Mouse (Mus musculus): ENCODE results near the gene AC170998.1.

AC170998.1 gene

DNA sequence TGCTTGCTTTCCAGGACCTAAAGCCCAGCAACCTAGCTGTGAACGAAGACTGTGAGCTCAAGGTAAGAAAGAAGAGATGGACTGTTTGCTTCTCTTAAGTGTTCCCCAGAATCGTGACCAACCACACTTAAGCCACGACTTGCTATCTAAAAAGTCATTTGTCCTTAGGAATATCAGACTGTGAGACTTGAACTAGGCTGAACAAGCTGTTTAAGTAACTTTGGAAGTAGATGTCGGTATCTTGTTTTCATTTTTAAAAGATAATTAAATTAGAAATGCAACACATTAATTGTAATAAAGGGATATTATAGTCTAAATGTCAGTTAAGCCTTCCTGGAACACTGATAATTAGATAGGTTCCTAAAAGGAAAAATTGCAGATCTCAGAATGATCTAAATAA is at the start of gene AC170998.1:
TSS of gene AC170998.1 (plus strand) at position 301 of the 400 bp plus-strand sequence.
- no peak for DNase-seq (ENCODE audit: low read depth, low spot score)

DNA sequence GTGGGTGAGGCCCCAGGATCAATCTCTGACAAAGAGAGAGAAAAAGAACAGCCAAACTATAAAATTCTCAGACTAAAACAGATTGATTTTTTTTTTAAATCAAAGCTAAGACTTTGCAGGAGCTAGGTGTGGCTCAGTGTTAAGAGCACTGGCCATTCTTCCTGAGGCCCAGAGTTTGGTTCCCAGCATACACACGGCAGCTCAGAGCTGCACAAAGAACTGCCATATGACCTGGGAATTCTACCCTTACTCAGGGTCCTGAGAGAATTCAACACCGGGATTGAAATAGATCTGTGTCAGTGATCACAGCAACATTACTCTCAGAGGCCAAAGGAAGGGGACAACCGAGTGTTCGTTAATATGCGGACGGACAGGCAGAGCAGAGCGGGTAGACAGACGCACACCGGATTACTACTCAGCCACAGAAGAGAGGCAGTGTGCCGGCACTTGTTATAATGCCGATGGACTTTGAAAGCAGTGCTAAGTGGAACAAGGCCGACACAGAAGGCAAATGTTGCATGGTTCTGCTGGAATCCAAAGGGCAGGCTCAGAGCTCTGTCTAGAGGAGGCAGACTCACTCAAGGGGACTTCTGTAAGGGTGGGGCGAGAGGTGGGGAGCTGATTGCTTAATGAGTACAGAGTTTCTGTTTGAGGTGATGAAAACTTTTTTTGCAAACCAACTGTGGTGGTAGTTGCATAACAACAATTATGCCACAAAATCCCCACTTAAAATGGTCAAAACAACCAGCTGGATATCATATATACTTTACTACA is 43.4 kb upstream of the AC170998.1 start:
- no peak for DNase-seq (ENCODE audit: low read depth, low spot score)

DNA sequence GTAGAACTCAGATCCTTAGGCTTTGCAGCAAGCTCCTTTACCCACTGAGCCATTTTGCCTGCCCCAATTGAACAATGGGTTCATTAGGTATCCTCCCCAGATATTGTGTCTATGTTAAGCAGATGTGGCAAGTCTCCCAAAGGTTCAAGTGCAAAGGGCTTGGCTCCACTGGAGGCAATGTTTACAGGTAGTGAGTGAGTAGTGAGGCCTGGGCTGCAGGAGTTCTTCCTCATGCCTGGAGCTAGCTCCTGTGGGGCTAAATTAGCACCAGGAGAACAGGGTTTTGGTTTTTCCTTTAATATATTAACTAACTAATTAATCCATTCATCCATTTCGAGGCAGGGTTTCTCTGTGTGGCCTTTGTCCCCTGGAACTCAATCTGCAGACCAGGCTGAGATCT is 42.3 kb upstream of the AC170998.1 start:
- DNase-seq (ENCODE audit: low read depth, low spot score): no peak

DNA sequence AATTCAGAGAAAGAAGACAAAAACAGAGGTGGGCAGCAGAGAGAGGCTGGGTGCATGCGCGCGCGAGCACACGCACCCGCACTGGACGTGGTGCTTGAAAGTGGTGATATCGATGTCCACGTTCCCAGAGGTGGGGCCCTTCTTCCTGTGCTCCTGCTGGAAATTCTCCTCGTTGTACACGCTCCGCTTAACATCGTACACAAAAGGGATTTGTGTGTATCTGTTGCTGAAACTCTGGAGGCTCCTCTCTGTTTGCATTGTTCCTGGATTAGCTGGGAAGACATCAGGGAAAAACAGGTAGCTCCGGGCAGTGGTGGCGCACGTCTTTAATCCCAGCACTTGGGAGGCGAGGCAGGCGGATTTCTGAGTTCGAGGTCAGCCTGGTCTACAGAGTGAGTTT is 41.3 kb upstream of the AC170998.1 start:
- DNase-seq (ENCODE audit: low read depth, low spot score): no peak

DNA sequence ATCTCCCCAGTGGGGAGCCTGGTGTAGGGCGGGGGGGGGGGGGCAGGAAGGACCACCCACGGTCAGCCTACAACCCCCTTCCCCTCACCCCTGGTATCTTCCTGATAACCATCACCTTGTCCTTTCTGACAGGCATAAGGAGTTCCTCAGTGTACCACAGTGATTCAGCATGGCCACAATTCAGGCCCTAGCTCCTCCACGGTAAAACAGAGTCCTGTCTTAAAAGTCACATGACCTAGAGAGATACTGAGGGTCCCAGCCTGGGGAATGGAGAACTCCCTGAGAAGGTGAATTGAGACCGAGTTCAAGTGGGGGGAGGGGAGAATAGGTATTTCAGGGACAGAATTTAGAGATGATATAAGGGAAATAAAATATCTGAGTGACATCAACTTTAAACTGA is 38.5 kb upstream of the AC170998.1 start:
- DNase-seq (ENCODE audit: low read depth, low spot score): no peak

DNA sequence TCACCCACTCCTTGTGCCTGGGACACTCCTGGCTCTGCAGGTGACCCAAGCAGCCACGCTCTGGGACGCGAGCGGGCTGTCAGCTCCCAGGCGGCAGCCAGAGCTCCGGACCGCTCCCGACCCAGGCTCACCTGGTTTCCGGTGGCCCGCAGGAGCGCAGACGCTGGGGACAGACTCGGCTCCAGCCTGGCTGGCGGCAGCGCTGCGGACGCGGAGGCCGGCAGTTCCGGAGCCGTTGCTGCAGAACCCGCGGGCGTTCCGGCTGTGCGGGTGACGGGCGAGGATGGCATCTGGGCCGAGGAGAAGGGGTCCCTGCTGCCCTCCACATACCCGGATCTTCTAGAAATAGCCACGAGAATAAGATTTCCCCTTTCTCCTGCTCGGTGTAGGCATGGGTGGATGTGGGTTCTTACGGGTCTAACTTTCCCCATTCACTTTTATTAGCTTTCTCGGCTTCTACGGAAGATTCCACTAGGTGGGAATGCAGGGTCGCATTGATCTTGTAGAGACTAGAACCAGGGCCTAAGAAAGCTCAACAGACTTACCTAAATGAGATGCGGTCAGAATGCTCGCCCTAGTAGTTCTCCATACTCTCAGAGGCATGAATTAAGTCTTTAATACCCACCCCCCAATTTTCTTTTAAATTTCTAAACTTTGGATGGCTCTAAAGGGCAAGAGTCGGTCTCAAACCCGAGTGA is 36.1 kb upstream of the AC170998.1 start, which contains the start of gene Slc26a8:
TSS of gene Slc26a8 (minus strand) at position 648 of the 698 bp plus-strand sequence.
- DNase-seq (ENCODE audit: low read depth, low spot score): peak; percentile 41

DNA sequence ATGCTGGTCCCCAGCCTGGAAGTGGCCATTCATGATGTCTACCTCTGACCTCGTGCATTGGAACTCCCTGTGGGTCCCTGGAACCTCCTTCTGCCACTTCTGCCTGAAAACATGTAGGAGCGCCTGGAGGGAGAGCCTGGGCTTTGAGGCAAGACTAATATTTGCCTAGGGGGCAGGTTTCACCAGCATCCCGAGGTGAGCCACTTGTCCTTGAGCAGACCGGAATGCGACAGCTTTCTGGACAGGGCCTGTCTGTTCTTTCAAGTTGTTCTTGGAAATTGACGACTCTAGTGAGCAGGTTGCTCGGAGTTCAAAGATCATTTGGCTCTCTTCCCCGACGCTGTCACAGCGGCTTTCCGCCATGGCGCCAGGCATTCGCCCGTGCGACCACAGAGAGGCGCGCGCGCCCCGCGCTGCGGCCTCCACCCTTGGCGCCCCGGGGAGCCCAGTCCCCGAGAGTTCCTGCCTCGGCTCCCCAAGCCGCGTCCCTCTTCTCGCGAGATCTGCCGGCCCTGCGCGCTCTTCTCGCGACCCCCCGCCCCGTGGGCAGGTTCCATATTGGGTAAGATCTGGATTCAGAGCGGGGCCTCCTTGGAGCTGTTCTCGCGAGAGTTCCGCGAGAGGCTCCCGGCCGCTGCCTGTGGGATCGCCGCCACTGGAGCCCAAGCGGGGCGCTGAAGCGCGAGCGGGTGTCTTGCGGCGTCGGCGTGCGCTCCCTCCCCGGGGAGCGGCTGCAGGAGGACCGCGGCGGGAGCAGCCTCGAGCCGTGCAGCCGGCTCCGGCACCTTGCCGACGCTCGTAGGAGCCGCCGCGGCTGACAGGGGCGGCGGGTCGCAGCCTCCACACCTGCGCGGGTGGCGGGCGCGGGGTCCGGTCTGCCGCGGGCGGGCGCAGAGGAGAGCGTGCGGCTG is 34.9 kb upstream of the AC170998.1 start, which contains the start of gene Mapk14:
TSS of gene Mapk14 (plus strand) at position 554 of the 911 bp plus-strand sequence.
- peak; percentile 100 for DNase-seq (ENCODE audit: low read depth, low spot score)

DNA sequence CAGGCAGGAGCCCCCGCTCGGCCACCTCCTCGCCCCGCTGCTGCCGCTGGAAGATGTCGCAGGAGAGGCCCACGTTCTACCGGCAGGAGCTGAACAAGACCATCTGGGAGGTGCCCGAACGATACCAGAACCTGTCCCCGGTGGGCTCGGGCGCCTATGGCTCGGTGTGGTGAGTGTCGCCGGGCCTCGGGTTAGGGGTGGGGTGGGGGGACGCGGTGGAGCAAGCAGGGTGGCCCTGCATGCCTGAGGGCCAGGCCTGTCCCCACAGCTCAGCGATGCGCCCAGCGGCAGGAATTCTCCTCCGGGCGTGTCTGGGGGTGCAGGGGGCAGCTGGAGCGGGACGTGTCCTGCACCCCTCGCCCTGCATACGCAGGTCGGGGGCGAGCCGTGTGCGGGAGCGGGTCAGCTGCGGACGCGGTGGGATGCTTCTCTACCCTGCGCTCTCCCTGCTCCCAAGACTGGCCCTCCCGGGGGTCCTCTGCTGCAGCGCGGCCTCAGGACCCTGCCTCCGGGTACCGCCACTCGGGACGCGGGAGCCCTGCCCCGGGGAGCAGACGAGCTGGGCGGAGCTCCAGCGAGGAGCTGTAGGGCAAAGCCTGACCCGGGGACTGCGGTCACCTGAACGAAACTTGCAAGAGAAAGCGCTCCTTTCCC is 34.1 kb upstream of the AC170998.1 start:
- DNase-seq (ENCODE audit: low read depth, low spot score): peak; percentile 64

DNA sequence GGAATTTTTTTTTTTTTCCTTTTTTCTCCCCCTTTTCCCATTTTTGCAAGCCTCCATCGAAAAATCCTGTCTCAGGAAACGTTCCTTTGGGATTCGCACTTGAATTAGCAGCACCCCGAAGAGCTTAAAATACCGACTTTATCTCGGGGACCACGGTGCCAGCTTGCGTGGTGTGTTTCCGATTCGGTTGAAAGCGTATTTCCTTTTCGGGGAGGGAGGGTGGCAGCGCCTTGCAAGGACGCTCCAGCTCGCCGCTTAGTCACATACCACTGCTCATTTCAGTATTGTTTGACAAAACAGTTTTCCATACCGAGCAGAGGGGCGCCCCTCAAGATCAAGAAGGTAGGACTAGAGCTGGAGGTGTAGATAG is 33.6 kb upstream of the AC170998.1 start:
- DNase-seq (ENCODE audit: low read depth, low spot score): peak; percentile 83

DNA sequence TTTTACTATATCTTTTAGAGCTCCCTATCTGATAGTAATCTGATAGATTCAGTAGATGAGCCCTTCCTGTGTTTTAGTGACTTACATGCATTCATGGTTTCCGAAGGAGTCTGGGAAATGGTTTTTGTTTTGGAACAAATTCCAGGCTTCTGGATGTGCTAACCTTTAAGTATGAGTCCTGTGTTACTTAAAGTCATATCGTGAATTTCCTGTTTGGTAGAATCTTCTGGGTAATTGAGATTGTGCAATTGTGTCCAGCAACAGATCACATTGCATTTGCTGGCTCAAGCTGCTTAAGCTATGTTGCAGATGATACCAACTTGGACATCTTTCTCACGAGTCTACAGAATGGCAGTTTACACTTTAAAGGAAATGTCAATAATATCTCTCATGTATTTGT is 32.8 kb upstream of the AC170998.1 start:
- DNase-seq (ENCODE audit: low read depth, low spot score): no peak

DNA sequence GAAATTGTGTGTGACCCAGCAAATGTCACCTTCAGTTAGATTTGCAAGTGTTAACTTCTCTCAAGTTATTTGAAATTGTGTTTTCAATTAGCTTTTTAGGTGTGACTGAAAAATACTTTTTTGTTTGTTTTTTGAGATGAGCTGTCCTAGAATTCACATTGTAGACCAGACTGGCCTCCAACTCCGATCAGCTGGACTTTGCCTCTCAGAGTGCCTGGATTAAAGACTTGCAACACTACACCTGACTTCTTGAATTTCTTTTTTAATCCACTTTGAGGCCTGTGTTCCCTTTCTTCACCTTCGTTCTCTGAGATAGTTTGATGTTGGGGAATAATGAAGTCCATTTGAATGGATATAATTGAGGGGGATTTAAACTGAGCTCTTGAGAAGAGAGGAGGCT is 31.8 kb upstream of the AC170998.1 start:
- DNase-seq (ENCODE audit: low read depth, low spot score): no peak

DNA sequence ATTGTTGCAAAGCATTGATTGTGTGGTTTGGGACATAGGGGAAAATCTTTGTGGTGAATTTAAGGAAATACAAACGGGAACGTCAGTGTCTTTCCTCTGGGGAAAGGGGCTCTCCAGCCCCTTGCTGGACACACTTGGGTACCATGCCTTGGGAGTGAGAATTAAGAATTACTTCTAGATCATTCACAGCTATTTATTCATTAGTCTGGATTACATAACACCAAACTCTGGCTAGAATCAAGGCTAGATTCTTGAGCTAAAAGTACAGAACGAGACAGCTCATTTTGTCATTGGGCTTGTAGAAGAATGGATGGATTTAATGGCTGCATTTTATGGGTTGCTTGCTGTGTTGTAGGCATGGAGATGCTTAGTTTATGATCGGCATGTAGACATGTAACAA is 31.1 kb upstream of the AC170998.1 start:
- DNase-seq (ENCODE audit: low read depth, low spot score): no peak

DNA sequence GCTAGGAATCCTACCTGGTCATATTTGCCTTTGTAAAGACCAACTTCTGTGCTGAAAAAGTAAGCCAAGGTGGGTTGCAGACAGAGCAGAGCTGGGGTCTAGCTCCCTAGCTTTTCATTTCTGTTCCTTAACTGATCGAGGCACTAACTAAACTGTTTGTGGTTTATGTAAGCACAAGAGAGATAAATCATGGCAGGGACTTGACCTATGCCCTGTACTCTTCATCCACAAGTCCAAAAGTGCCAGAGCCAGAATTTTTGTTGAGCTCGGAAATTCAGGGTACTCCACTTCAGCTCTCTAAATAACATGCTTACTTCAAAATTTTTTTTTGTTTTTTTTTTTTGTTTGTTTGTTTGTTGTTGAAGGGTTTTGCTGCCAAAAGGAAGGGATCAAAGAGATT is 29.2 kb upstream of the AC170998.1 start:
- DNase-seq (ENCODE audit: low read depth, low spot score): no peak

DNA sequence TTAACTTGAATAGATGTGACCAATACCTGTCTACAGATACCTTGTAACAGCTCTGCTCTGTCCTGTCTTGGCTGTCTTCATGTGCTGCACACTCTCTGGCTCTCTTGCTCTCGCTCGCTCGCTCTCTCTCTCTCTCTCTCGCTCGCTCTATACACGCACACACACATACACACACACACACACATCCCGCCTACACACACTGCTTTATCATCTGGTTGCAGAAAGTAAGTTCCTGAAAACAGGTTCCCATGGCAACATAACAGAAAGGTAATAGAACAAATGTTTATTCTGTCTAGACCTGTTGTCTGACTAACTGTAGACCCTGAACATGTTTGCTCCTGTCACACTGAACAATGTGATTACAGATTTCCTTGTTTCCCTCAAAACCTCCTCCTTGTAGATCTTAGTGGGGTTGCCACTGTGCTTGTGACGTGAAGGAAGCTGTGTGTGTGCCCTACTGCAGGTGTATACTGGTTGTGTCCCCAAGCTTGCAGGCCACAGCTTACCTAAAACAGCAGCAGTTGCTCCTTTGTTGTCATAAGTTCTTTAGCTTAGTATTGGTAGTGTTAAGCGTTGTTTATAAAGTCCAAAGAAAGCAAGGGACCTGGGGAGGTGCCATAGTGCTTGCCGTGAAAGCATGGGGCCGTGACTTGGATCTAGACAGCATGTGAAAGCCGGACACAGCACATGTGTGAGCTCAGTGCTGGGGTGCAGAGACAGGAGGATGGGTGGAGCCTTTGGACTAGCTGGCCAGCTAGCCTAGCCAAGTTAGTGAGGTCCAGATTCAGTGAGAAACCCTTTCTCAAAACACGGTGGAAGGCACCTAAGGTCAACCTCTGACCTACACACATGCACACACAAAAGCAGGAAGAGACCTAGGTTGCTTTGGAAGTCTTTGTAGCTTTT is 28.3 kb upstream of the AC170998.1 start:
- peak; percentile 89 for DNase-seq (ENCODE audit: low read depth, low spot score)

DNA sequence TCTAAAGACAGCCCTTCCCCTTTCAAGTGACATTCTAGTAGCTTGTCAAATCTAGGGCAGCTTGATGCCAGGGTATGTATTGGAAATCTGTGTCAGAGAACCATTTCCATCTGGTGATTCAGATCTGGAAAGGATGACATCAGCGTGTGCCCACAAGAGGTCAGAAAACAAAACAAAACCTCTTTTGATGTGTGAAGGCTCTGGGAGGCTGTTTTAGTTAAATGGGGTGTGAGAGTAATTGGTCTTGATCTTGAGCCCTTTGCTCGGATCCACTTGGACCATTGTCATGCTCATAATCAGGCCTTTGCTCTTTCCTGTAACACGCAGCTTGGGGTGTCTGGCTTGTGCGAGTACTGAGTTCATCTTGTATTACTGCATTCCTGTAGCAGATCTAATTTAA is 27.6 kb upstream of the AC170998.1 start:
- DNase-seq (ENCODE audit: low read depth, low spot score): peak; percentile 73

DNA sequence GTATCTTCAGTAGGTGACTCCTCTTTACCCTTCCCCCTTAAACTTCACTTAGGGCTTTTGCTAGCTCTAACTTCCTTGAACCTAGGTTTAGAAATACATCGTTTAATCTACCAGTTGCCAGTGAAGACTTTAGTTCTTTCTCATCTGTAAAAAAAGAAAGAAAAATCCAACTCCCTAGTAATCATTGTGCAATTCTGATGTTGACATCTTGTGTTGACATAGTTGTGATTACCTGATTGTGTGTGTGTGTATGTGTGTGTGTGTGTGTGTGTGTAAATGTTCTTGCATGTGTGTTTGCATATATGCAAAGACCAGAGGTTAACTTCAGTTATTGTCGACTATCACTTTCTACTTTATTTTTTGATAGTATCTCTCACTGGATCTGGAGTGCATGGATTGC is 27.2 kb upstream of the AC170998.1 start:
- DNase-seq (ENCODE audit: low read depth, low spot score): no peak

DNA sequence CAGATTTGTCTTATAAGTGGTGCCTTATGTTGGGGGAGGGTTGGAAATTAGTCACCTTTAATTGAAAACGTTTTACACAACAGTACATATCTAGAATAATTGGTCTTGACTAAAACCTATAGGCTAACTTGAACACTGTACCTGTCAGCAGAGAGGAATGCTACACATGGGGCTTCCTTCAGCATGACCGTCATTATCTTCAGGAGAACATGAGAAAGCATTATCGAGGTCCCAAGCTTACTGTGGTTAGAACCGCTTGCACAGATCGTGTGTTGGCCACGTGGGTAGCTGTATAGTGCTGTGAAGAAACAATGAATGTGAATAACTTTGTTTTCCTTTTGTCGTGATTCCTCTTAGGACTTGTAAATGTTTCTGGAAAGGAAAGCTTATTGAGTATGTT is 26.1 kb upstream of the AC170998.1 start:
- DNase-seq (ENCODE audit: low read depth, low spot score): peak; percentile 35

DNA sequence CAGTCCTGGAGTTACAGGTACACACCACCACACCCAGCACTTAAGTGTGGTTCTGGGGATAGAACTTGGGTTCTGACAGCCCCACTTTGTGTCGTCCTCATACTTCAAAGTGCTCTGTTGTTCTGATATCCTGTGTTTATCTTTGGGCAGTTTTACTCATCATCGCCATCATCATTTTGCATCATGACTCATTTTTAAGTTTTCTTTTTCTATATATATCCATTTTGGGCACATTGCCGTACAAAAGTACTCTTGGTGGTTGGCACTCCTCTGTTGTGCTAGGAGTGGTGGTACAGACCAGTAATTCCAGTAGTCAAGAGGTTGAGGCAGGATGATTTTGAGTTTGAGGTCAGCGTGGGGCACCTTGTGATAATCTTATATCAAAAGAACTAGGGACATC is 24.7 kb upstream of the AC170998.1 start:
- peak; percentile 47 for DNase-seq (ENCODE audit: low read depth, low spot score)

DNA sequence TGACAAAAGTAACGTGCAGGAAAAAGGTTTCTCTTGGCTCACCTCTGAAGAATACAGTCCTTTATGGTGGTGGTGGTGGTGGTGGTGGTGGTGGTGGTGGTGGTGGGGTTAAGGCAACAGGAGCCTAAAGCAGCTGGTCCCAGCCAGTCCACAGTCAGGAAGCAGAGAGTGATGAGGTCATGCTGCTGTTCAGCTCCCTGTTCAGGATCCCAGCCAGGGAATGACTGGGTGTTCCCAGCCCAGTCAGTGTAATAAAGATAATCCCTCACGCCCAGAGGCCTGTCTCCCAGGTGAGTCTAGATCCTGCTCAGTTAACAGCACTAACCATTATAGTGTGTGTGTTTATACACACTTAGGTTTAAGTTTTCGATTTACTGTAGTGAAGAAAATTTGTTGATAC is 24.1 kb upstream of the AC170998.1 start:
- DNase-seq (ENCODE audit: low read depth, low spot score): no peak

DNA sequence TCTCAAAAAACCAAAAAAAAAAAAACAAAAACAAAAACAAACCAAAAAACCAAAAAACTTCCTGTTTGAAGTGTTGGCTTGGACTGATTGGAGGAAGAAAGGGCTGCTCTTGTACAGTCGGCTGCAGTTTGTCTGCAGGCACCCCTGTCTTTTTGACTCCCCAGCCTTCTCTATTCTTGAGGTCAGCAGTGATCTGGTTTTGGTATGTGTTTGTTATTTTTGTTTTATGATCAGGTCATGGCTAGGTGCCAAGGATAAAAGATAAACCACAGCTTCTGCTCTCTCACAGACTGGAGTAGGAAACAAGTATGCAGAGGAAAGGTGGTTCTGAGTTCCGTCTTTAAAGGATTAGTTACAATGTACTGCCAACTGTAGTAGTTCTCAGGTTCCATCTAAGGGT is 23.2 kb upstream of the AC170998.1 start:
- peak; percentile 49 for DNase-seq (ENCODE audit: low read depth, low spot score)

All from CD4-positive, CD25-positive, alpha-beta regulatory T cell, adult 2 months (primary cell).